Mouse (Mus musculus): ENCODE measurements around the gene Zbtb1. TPM values are rescaled to one million over a fixed set of nuclear protein-coding genes. Genes with fewer than 3 reads are reported as not detected.

Gene Zbtb1
- total RNA-seq (2021): 1 to 10 TPM; 4.1 TPM

DNA sequence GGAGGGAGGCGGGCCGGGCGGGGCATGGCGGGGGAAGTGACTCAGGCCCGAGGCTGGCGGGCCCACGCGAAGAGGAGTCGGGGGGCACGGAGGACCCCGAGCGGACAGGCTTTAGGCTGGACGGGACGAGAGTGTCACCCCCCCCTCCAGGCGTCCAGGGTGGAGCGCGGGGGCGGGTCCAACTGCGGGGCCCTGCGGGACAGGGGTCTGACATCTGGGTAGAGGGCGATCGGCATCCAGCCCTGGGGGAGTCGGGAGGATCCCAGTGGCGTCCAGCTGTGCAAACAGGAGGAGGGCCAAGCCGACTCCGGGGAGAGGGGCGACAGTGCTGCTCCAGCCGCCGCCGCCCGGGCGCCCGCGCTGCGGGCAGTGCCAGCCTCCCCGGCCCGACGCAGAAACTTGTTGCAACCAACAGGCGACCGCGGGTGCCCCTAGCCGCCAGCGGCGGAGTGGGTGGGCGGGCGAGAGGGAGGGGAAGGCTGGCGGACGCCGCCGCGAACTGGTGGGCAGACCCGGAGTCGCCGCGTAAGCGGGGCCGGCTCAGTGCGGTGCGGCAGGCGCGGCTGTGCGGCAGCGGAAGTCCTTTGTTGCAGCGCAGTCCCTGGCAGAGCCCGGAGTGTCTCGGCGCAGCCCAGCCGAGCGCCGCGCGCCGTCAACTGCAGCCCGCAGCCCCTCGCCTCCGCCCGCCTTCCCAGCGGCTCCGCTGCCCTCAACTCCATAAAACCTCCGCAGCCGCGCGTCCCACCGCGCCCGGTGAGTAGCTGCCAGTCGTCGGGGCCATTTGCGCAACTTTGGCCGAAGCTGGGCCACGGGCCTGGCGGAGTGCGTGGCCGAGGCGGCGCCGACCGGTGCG is at the start of gene Zbtb1:
TSS of gene Zbtb1 (plus strand) at position 289 of the 853 bp plus-strand sequence.
- DNase-seq (ENCODE audit: extremely low spot score in 1 of 2, low spot score in 2 of 2): peak; percentile 65 to 92
- intact Hi-C loops (cut with DNase I): loop anchor here (10.0 kb wide), 2 partner anchors 105 to 225 kb away; no protein-coding TSS in a partner anchor

DNA sequence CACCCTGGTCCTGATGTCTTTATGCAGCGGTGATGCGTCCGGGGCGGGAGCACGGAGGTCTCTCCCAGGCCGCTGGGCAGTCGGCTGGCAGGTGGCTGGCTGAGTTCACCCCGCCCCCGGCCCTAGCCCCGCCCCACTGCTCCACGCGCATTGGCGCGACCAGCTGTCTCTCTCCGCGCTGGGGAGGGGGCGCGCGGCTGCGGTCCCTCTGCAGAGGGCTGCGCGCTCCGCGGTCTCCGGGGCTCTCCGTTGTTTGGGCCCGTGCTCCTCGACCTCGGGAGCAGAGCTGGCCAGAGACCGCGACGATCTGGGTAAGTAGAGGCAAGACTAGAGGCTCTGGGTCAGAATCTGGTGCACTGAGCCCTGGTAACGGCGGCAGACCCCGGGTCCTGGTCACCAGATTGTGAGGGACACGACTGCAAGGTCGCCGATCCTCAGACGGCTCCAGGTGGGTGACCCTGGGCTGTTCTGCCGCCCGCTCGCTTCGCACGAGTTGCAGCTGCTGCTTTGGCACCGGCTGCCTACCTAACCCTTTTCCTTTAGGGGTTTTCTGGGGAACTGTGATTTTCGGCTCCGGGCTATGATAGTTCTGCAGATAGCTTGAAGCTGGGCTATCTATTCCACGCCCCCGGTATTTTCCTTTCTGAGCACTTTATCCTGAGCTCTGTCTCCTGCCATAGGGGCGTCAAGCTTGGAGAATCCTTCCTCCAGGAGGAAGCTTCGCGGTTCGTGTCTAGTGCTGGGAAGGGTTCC is 45.2 kb upstream of the Zbtb1 start, which contains the start of gene Akap5:
TSS of gene Akap5 (plus strand) at position 213 of the 753 bp plus-strand sequence.
- intact Hi-C loops (cut with DNase I): no loop called here
- DNase-seq (ENCODE audit: extremely low spot score in 1 of 2, low spot score in 2 of 2): peak; percentile 61 to 78

DNA sequence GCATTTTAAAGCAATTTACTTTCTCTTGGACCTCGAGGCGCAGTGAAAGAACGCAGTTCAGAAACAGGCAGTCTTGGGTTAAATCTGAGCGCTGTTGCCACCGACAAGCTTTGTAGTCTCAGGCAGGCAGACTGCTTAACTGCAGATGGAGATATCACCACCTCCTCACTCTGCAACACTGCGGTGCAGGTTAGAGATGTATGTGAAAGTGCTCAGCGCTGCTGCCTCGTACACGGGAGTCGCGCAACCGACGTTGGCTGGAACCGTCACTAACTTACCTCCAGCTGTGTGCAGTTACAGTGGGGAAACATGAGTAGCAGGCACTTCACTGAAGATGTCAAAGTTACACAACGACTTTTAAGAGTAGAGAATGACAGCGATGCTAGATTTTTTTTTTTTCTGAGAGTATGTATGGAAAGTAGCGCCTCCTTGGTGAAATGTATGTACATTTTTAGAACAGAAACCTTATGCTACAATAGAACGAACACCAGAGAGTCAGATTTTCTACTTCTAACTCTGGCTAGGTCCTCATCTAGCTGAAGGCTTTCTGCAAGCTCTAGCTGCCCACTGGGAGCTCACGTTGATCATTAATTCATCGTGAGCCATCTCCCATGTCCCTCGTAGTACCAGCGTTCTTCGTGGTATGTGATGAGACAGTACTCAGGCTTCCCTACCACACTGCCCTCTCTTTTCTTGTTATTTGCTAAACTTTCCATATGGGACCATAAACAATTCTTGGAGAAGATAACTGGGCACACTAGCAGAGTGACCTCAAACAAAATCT is 43.4 kb upstream of the Zbtb1 start:
- no peak for DNase-seq (ENCODE audit: extremely low spot score in 1 of 2, low spot score in 2 of 2)
- intact Hi-C loops (cut with DNase I): no loop called here

DNA sequence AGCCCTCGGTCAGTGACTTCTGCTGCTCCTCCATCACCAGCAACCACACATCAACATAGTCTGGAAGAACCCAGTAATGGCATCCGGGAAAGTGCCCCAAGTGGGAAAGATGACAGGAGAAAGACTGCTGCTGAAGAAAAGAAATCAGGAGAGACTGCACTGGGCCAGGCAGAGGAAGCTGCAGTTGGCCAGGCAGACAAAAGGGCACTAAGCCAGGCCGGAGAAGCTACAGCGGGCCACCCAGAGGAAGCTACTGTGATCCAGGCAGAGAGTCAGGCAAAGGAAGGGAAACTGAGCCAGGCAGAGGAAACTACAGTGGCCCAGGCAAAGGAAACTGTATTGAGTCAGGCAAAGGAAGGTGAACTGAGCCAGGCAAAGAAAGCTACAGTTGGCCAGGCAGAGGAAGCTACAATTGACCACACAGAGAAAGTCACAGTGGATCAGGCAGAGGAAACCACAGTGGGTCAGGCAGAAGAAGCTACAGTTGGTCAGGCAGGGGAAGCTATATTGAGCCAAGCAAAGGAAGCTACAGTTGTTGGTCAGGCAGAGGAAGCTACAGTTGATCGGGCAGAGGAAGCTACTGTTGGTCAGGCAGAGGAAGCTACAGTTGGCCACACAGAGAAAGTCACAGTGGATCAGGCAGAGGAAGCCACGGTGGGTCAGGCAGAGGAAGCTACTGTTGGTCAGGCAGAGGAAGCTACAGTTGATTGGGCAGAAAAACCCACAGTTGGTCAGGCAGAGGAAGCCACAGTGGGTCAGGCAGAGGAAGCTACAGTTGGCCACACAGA is 41.3 kb upstream of the Zbtb1 start:
- intact Hi-C loops (cut with DNase I): no loop called here
- DNase-seq (ENCODE audit: extremely low spot score in 1 of 2, low spot score in 2 of 2): no peak

DNA sequence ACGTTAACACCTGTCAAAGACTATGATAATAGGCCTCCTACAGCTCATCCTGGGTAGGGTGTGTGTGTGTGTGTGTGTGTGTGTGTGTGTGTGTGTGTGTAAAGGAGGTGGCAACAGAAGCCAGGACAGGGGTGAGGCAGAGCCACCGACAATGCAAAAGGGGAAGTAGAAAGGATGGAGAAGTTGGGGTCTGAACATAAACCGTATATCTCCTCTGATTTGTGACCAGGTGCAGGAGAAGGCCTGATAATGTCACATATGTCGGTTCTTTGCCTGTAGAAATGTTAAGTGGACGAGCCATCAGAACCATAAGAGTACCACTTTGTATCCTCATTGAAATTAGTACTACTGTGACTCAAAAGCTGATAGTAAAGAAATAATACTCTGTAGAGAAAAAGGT is 36.4 kb upstream of the Zbtb1 start:
- intact Hi-C loops (cut with DNase I): no loop called here
- no peak for DNase-seq (ENCODE audit: extremely low spot score in 1 of 2, low spot score in 2 of 2)

DNA sequence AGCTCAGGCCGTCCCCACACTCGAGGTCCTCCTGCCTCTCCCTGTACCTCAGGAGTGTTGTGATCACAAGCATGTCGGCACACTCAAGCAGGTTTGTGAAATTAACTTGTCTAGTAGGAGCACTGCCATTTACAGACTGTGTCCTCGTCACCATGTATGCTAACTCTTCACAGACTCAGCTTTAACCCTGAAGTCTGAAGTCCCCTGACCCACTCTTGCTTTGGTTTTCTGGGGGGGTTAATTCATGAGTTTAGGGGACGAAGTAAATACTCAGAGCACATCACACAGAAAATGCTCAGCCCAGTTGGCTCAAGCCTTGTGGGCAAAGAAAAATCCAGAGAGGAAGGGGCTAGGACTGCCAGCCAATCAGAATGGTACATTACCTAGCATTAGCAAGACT is 34.4 kb upstream of the Zbtb1 start:
- no peak for DNase-seq (ENCODE audit: extremely low spot score in 1 of 2, low spot score in 2 of 2)
- intact Hi-C loops (cut with DNase I): loop anchor here (5.0 kb wide), 1 partner anchor 68 kb away; no protein-coding TSS in a partner anchor

DNA sequence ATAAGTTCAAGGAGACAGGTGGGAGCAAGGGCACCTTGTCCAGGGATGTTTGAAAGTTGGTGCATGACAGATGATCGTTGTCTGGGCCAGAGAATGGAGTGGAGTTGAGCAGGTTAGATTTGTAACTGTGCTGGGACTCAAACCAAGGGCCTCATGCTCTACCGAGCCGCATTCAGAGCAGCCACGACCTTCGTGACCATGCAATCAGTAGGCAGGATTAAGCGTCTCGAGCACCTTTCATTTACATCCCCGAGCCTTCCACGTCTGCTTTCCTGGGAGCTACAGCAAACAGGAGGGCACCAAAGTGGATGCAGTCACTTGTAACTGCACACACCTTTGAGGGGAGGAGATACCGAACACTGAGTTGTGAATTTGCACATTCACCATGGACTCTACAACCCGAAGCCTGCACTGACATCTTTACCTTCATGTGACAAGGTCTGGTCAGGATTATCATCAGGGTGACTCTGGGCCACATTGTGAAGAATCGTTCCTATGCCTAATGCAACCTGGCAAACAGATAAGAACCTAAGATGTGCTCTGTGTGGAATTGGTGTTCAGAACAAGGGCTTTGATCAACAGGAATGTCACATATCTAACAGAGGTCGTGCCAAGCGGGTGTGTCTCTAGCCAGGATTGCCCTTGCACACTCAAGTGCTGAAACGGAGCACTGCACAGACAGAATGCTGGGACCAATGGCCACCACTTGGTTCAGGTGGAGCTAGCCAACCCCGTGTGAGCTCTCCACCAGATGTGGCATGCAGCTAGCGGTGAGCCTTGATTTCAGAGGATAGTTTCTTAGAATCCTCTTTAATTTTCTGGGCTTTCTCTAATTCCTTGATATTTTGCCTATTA is 33.7 kb upstream of the Zbtb1 start:
- no peak for DNase-seq (ENCODE audit: extremely low spot score in 1 of 2, low spot score in 2 of 2)
- intact Hi-C loops (cut with DNase I): loop anchor here (5.0 kb wide), 1 partner anchor 69 kb away; no protein-coding TSS in a partner anchor

DNA sequence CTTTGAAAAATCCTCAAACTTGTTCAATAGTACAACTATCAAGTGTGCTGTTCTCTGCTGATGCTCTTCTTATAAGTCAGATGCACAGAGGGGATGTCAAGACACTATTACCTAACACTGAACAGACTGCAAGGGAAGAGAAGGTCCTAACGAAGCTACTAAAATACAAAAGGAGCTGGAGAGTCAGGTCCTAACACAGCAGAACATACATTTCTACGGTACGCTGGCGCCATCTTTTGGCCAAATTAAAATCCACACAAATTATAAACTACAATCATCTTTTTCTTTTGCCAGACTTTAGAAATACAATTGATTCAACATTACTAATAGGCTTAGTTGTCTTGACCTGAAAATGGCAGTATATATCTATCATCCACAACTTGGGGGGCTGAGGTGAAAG is 29.0 kb upstream of the Zbtb1 start:
- intact Hi-C loops (cut with DNase I): loop anchor here (2.0 kb wide), 1 partner anchor 140 kb away; no protein-coding TSS in a partner anchor
- DNase-seq (ENCODE audit: extremely low spot score in 1 of 2, low spot score in 2 of 2): peak in 1 of 2 experiments; percentile 65

DNA sequence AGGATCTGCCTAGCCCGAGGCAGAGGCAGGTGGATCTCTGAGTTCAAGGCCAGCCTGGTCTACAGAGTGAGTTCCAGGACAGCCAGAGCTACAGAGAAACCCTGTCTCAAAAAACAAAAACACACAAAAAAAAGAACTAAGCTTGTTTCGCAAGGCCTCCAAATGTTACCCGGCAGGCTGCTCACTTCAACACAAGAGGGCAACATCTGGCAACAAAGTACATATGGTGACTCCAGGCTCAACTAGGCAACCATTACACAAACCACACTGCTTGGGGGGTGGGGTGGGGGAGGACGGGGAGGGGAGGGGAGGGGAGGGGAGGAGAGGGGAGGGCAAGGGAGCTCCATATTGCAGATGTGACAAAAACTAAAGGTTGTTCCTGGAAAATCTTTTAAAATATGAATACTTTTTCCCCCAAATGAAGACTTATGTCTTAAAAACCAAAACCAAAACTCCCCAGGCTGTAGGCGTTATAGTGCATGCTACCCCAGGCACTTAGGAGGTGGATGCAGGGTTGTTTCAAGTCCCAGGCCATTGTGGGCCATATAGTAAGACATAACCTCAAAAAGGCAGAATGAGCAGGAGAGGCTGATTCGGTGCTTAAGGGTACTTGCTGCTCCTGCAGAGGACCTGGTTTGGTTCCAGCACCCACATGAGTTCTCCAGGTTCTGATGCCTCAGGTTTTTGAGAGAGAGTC is 24.2 kb upstream of the Zbtb1 start:
- no peak for DNase-seq (ENCODE audit: extremely low spot score in 1 of 2, low spot score in 2 of 2)
- intact Hi-C loops (cut with DNase I): no loop called here

DNA sequence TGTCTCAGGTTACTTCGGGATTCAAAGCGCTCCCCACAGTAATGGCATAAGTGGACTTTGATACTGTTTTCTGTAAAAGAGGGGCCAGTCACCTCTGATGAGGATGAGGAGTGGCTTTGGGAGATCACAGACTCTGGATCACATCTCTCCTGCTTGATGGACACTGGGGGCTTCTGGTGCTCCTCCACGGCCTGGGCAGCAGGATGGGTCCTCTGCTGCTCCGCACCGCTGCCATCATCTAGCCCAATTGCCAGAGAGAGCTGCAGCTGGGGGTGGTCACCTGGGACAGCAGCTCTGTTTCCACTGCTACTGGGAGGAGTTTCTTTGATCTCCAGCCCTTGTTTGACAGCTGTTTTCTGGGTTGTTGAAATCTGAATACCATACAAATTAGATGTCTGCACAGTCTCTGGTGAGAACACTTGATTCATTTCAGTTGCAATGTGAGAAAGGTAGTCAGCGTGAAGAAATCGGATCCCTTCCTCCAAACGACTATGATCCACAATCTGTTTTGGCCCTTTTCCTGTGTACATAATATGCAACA is 20.3 kb upstream of the Zbtb1 start:
- intact Hi-C loops (cut with DNase I): no loop called here
- no peak for DNase-seq (ENCODE audit: extremely low spot score in 1 of 2, low spot score in 2 of 2)

DNA sequence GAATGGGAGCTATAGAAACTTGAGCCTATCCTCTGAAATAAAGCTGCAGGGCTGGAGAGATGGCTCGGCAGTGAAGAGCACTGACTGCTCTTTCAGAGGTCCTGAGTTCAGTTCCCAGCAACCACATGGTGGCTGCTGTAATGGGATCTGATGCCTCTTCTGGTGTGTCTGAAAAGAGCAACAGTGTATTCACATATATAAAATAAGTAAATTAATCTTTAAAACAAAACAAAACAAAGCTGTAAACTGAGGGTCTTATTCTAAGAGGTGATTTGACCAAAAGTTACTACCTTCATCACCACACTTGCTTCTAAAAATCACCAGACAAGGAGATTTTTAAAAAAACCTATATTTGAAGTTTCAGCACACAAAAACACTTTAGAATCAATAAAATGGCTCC is 9.2 kb upstream of the Zbtb1 start:
- intact Hi-C loops (cut with DNase I): loop anchor here (10.0 kb wide), 1 partner anchor 234 kb away; no protein-coding TSS in a partner anchor
- DNase-seq (ENCODE audit: extremely low spot score in 1 of 2, low spot score in 2 of 2): no peak

DNA sequence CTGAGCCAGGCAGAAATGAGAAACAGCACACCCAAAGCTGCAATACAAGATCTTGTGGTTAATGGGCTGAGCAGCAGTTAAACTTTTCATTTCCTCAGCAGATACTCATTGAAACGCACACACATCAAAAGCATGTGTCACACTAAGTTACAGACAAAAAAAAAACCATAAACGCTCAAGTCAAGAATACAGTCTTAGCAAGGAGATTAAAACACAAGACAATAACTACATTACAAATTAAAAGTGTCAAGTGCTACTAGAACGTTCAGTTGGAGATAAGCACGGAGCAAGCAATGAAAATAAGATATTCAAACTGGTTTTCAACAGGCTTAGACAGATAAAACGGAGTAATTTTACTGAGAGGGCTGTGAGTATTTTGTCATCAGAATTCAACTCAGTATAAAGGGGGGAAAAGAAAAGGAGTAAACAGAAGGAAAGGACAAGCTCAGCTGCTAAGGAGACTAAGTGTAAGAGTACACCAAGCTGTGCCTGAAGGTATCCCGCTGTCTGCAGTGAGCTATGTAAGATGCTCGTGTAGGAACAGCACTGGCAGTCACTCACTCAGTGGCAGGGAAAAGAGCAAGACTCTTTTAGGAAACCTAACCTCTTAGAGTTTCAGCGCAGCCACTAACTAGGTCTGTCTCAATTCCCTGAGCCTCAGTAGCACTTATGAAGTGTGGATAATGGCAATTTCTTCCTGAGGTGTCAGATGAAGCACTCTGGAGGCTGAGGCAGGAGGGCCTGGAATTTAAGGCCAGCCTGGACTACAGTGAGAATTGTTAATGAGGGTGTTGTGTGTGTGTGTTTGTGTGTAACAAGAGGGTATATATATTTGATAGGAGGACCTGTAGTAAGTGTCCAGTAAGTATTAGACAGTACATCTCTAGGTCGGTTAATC is 8.4 kb upstream of the Zbtb1 start:
- intact Hi-C loops (cut with DNase I): loop anchor here (10.0 kb wide), 1 partner anchor 233 kb away; no protein-coding TSS in a partner anchor
- DNase-seq (ENCODE audit: extremely low spot score in 1 of 2, low spot score in 2 of 2): no peak

DNA sequence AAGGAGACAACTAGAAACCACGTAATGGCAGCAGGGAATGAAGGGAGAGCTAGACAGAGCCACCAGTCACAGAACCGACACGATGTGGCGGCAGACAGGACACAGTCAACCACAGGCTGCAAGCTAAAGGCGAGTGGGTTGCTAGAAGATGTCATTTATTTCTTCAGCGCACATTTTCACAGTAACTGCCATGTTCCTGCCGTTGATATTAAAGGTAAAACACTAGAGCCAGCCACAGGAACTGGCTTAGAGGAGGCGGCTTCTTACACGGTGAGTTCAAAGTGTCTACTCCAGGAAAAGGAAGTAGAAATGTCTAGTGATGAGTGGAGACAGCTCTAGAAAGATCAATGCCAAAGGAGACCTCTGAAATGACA is 7.8 kb upstream of the Zbtb1 start:
- no peak for DNase-seq (ENCODE audit: extremely low spot score in 1 of 2, low spot score in 2 of 2)
- intact Hi-C loops (cut with DNase I): loop anchor here (10.0 kb wide), 1 partner anchor 233 kb away; no protein-coding TSS in a partner anchor

DNA sequence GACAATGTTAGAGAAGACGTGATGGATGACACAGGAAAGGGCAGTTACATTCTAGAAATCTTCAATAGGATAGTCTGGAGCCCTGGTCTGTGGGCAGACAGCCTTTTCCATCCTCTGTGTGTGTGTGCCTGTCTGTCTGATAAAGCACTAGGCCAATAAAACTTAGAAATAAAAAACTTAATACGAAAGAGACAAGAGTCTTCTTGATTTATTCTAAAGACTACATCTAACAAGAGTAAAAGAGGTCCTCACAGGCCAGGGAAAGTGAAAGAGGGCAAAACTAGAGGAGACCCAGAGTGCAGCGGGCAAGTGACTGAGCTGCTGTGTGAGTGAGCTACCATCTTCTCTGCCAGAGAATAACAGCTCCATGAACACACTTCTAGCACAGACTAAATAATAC is 3.8 kb upstream of the Zbtb1 start:
- intact Hi-C loops (cut with DNase I): loop anchor here (10.0 kb wide), 1 partner anchor 229 kb away; no protein-coding TSS in a partner anchor
- DNase-seq (ENCODE audit: extremely low spot score in 1 of 2, low spot score in 2 of 2): no peak

Measured in left cerebral cortex, postnatal 10 days (tissue).